Mouse (Mus musculus) natural killer cell, adult 2 months (primary cell): ENCODE results near the gene Ampd2.

Source experiments
- DNase-seq, 2 experiments: peaks; one replicate each; pipeline ENCODE4 v3.0.0; 2022; ENCODE audit warnings: low spot score in 2 of 2

The Ampd2 gene

DNA sequence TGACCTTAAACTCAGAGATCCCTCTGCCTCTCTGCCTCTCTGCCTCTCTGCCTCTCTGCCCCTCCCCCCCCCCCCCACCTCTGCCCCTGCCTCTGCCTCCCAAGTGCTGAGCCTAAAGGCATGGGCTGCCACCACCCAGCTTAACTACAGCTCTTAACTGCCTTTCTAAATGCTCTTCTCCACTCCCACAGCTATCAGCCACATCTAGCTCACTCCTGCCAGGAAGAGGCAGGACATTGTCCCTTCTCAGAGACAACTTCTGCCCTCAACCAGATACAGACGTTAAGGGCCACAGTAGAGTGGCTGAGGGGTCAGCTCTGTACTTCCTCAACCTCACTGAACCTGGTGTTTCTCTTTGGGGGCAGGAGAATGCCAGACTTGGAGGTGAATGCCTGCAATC lies 17.6 kb downstream of the Ampd2 start:
- no peak for DNase-seq

DNA sequence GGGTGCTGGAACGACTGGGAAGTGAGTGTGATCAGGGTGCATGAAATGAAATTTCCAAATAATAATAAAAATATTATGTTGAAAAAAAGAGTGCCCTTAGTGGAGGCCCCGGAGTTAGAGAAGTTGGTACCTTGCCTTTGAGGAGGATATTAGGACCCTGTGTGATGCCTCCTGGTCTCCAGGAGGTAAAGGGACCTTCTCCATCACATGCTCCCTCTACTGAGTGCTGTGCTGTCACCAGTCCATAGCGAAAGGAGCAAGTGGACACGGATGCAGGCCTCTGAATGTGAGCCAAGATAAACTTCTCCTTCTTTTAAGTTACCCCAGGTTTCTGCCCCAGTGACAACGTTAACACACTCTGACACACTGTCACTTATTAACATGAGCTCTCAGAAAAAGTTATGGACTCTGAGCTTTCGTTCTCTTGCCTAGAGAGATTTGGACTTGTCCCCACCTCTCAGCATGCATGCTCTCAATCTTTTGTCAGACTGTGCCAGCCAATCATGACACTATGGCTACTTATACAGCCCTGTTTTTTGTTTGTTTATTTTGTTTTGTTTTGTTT lies 19.0 kb downstream of the Ampd2 start:
- DNase-seq, result no peak

DNA sequence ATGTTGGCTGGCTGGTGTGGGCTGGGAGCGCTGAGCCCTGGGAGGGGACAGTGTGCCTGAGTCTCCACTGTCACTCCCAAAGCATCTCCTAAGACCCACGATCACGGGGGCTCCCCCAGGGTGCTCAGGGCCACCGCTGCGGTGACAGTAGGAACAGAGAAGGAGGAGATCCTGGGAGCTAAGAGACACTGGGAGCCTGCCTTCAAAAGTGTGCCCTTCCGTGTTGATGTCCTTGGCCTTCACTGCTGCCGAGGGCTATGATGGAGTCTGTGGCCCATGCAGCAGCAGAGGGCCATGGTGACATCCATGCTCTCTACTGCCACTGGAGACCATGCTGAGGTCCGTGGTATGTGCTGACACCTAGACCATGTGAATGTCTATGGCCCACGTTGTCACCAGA lies 20.9 kb downstream of the Ampd2 start:
- no peak for DNase-seq

DNA sequence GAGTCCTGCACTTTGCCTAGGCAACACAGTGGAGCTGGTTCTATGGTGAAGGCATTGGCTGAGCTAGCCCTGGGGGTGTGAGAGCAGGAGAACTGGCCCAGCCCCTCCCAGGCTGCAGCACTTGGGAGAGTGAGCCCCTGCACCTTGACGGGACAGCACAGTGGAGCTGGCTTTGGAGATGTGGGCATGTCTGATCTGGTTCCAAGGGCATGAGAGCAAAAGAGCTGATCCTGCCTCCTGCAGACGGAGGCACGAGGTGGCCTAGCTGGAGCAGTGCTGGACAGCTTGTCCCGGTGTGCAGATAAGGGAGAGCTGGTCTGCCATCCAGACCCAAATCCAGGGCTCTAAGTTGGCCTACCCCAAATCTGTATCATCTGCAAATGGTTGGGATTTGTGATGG lies 21.8 kb downstream of the Ampd2 start:
- DNase-seq, result no peak

DNA sequence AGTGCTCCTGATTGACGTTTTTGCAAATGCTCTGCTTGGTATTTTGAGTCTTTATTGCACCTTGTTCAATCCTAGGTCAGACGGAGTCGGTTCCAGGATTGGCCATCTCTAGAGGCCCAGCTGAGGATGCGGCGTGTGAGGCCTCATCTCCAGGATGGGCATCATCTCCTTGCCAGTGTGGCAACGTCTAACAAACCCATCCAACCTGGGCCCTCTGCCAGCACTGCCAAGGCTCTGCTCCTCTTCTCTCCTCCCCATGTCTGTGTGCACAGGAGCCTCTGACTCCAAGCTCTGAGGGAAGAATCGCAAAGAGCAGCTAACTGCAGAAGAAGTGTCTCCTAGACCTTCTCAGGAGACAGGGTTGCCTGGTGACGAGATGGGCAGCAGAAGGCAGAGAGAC lies 23.8 kb downstream of the Ampd2 start:
- no peak for DNase-seq

DNA sequence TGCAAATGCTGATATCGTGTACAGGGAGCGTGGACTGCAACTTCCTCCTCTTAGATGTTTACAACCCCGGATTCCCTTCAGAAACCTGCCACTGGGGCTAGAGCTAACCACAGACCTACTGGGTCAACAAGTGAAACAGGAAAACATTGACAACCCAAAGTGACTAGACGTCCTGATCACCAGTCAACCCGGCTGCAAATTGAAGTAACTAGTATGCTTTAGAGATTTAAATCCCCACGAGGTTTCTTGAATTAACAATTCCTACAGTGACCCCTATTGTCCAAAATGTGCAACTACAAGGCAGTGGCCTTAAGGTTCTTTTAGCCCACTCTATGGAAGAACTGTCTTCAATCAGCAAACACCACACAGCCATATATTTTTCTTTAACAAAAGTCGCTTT lies 25.0 kb downstream of the Ampd2 start:
- peak; percentile 51 to 60 for DNase-seq

DNA sequence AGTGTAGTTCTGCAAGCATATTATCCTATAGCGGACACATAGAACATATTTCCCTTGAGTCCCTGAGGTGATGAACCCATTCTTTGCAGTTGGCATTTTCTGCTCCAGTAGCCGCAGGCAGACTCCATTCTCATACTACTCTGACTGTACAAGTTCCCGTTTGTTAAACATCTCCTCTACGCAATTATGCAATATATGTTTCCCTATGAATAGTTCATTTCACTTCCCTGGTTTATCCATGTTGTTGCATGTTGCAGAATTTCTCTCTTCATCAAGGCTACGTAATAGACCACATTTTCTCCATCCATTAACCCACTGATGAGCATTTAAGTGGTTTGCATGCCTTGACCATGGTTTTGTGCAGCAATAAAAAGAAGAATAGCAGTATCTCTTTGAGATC lies 36.0 kb downstream of the Ampd2 start:
- DNase-seq, result no peak

DNA sequence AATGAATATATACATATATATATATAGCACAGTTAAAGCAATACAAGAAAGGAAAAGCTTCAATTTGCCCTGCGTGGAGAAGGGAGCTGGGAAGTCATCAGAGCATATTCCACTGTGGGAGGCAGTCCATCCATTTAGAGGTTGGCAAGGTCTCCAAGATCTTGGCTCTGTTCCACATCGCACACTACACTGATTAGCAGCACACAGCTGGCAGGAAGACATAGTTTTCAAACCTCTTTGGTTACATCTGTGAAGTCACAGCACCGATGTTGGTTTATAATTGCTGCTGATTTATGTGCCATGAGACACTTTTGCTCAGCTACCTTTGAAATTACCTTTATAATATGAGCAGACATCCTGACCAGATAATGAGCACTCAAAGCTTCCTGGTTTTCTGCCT lies 38.1 kb downstream of the Ampd2 start:
- no peak for DNase-seq

DNA sequence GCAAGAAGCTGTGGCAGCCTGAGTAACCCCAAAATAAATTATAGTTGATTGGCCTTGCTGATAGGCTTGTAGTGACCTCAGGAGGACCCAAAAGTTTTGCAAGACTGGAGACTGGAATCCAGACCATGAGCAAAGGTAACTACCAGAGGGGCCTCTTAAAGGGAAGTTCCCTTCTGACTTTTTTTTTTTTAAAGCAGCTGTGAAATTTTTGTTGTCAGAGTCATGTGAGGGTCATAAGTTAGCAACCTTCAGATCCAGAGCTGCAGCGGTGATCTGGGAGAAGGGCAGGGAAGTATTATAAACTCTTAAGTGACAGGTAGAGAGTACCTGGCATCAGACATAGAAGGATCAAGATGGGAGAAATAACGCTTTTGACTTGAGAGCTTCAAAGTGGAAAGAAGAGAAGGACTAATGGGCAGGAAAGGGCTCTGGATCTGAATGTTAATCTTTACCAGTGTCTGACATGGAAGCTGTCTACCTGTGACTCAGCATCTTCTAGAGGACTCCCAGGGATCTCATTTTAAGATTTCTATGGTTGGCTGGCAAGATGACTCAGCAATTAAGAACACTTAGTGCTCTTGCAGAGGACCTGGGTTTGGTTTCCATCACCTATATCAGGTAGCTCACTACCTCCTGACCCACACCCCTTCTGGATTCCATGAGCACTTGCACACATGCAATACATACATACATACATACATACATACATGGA lies 39.4 kb downstream of the Ampd2 start:
- no peak for DNase-seq

DNA sequence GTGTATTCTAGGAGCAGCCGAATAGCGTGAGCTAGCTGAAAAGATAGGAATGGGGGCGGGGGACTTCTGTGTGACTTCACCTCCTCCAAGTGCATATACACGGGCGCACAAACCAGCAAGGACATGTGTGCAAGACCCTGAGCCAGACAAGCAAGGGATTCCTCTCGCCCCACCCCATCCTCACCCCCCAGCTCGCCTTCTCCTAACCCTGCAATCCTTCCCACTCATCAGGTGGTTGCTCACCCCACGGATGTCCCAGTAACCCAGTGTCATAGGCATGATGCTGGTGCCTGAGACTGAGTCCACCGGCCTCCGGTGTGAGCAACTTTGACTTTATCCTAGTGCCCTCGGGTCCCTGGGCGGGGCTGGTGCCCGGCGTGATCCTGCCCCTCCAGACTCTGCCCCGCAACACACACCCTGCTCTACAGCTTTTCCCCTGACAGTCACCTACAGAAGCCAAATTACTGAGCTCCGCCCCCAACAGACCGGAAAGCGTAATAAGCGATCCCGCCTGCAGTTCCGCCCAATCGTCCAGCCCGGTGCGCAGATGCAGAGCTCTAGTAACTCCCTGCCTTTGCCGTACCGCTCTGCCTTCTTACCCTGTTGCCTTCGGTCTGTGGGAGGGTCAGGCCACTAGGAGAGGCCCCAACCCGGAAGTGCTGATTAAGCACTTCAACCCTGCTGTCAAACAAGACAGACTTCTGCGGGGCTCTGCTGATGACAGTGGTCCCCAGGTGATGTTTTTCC lies 41.9 kb downstream of the Ampd2 start, which contains the start of gene Gstm4:
Gene Gstm4, minus strand, starts transcription at position 501 of the 747 bp plus-strand sequence.
- peak; percentile 87 for DNase-seq

DNA sequence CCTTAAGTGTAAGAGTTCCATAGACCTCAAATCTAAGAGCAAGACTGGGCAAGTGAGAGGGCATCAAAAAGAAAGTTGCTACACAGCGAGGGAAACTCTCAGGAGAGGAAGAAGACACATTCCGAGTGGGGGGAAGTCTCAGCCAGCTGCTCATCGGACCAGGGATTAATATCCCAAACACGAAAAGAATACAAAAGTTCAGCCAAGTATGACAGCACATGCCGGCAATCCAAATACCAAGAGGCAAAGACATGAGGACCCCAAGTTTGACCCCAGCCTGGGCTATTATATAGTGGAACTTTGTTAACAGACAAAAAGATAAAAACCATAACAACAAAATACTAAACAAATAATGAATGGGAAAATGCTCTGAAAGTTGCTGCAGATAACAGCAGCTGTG lies 53.3 kb downstream of the Ampd2 start:
- no peak for DNase-seq

DNA sequence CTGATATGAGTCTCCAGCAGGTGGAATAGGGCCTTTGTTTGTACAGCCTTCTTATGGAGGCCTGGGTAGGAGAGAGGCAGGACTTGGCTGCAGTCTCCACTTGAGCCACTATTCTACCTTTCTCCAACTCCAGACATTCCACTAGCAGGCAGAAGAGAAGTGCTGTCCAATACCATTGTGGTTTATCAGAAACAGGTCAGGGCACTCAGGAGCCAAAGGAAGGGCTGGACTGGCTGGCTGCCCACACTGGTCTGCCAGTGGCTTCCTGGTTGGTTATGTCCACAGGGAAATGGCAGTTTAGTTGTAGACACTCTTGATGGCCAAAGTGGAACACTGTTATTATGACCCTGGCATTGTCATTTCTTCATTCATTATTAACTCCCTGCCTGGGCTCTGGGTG lies 54.3 kb downstream of the Ampd2 start:
- DNase-seq, result no peak

DNA sequence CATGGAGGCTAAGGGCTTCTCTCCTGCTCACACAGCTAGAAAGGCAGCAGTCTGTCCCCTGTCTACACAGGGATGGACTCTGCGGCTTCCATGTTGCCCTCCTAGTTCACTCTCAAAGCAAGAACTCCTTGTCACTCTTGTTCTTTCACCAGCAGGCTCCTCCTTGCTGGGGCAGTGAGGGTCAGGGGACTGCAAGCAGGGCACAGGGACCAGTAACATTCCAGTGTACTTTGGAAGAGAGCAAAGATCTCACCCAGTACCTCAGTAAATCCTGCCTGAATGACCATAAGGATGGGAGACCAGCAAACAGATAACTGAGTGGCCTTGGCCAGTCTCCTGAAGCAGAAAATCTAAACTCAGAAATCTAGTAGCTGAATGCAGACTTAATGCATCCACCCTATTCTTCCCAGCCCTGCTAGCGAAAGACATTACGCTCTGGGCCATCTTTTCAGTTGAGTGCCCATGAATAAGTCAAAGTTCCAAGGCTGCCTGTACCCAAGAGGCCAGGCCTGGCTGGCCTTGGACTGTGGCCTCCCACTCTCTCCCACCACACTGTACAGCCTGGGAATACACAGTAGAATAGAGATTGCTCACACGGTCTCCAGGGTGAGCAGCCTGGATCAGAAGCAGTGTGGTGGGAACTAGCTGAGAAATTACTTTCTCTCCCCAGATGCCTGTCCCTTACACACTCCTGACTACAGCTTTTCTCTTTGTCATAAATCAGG lies 57.6 kb downstream of the Ampd2 start:
- no peak for DNase-seq

DNA sequence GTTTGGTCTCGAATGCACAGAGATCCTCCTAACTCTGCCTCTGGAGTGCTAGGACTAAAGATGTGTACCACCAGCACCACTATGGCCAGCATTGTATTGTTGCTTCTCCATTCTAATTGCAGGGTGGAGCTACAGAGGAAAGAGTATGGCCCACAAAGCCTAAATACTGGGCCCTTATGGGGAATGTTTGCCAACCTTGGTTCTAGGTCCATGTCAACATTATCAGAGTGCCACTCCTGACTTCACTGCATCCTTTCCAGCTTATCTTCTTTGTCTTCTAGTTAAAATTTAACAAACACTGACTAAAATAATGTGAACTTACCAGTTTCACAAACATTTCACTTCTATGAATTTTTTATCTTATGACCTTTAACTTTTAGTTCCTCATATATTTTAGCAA lies 59.9 kb downstream of the Ampd2 start:
- DNase-seq, result no peak

DNA sequence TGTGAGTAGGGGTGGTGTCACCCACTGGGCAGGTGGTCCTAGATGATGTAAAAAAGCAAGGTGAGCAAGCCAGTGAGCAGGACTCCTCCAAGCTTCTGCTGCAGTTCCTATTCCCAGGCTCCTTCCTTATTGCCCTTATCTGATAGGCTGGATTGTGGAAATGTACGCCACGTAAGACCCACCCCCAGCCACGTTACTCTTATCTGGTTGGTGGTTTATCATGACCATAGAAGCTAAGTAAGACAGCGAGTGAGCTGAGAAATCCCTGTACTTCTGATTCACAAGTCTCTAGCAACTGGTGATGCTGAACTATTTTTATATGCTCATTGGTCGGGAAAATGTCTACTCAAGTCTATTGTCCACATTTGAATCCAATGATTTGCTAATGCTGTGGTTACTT lies 60.4 kb downstream of the Ampd2 start:
- no peak for DNase-seq

DNA sequence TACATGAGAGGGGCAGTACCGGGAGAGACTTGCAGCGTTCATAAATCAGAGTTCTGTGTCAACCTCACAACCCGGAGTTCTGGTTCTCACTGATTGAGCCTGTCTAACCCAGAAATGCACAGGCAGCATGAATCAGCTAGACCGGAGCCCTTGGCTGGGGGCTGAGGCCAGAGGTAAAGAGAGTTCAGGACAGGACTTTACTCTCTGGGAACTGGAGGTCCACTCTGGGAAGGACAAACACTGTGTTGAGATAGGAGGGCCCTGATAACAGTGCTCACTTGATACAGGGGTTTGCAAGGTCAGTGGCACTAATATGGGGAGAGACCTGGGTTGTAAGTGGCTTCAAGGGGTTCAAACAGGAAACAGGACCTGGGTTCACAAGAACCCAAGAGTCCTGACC lies 61.1 kb downstream of the Ampd2 start:
- DNase-seq, result no peak
